Mouse (Mus musculus) liver, adult 2 months (tissue): ENCODE measurements around the gene BC028528. TPM values are rescaled to one million over a fixed set of nuclear protein-coding genes. Genes with fewer than 3 reads are reported as not detected.

Experiments
- DNase-seq: peaks from one replicate; pipeline ENCODE4 v3.0.0-alpha.2; 2011; ENCODE audit warnings: low read depth, low spot score; ENCODE audit errors: extremely low read depth
- H3K27ac ChIP-seq: fragments of 200-500 bp; replicated peaks from 2 replicates; pipeline ENCODE4 v1.5.1; 2012; ENCODE audit warnings: low read depth, mild to moderate bottlenecking, control low read depth, inconsistent platforms, low read length; ENCODE audit not compliant: insufficient read depth
- H3K27me3 ChIP-seq: fragments of 200-500 bp; 2 replicates; pipeline ENCODE4 v1.6.1; 2012; ENCODE audit warnings: mild to moderate bottlenecking, moderate library complexity, low read length, inconsistent platforms; ENCODE audit not compliant: control insufficient read depth, insufficient read depth
- H3K36me3 ChIP-seq: fragments of 200-500 bp; 2 replicates; pipeline ENCODE4 v1.6.1; 2012; ENCODE audit warnings: low read length, inconsistent platforms; ENCODE audit not compliant: control insufficient read depth, insufficient read depth
- H3K4me1 ChIP-seq: fragments of 200-500 bp; 2 replicates; pipeline ENCODE4 v1.6.1; 2011; ENCODE audit warnings: low read length; ENCODE audit not compliant: control insufficient read depth, insufficient read depth
- H3K4me3 ChIP-seq: fragments of 200-500 bp; 2 replicates; pipeline ENCODE4 v1.5.1; 2011; ENCODE audit warnings: low read depth, mild to moderate bottlenecking, control low read depth, low read length, moderate library complexity; ENCODE audit not compliant: insufficient read depth
- H3K79me2 ChIP-seq: fragments of 200-500 bp; 2 replicates; pipeline ENCODE4 v1.6.1; 2012; ENCODE audit warnings: inconsistent platforms, mild to moderate bottlenecking, low read length, moderate library complexity; ENCODE audit not compliant: control insufficient read depth, insufficient read depth
- H3K9ac ChIP-seq: fragments of 200-500 bp; 2 replicates; pipeline ENCODE4 v1.6.1; 2012; ENCODE audit warnings: low read depth, mild to moderate bottlenecking, control low read depth, inconsistent platforms, low read length
- CTCF ChIP-seq: fragments of 200-500 bp; IDR thresholded peaks from 2 replicates; pipeline ENCODE4 v1.5.1; 2011; ENCODE audit warnings: low read depth, low read length, control low read depth
- POLR2A ChIP-seq: fragments of 200-500 bp; IDR thresholded peaks from 2 replicates; pipeline ENCODE4 v1.6.1; 2011; ENCODE audit warnings: low read length, control low read depth; ENCODE audit not compliant: insufficient read depth; ENCODE audit errors: extremely low read depth
- WGBS: fragments of 180-500 bp; shearing (Covaris S2); methylation state at CpG from one replicate; pipeline ENCODE4 v1.1.7; 2018; 5-methylcytosine and 5-hydroxymethylcytosine counted together
- polyA plus RNA-seq: library from polyadenylated mRNA; depleted of rRNA; stranded (reverse); fragments of >200 nt; gene quantifications from 2 replicates; pipeline ENCODE4 v1.2.3, GENCODE M21; 2012
- total RNA-seq: library from RNA; depleted of rRNA; stranded (reverse); fragments of >200 nt; gene quantifications from 2 replicates; pipeline ENCODE4 v1.2.3, GENCODE M21; 2014

The BC028528 gene
- total and polyA plus RNA-seq, 2 experiments = 0.98 to 5.3 TPM

GRCm38 (mm10) chr3:95932566-95932965 lies 40.8 kb upstream of the BC028528 start:
- no peak for DNase-seq

GRCm38 (mm10) chr3:95932157-95932556 lies 40.4 kb upstream of the BC028528 start:
- no peak for DNase-seq
- no peak overlapping the region for H3K4me3 ChIP-seq
- H3K4me1 ChIP-seq = peaks cover 2% of the 10 kb centered on the region
- H3K79me2 ChIP-seq = peaks cover 4% of the 10 kb centered on the region; the same call in 1 of the 2 replicates
- peaks cover 8% of the 10 kb centered on the region for H3K36me3 ChIP-seq
- TF ChIP-seq CTCF = no peak
- no peak for TF ChIP-seq POLR2A
- no peak overlapping the region for H3K27ac ChIP-seq
- no peak overlapping the region for H3K9ac ChIP-seq
- WGBS = 83% methylated on average over 1 of the region's 1 CpGs
- no peaks in the 10 kb centered on the region for H3K27me3 ChIP-seq

More at GRCm38 (mm10) chr3:95932566-95932965, 40.8 kb upstream of the BC028528 start:
- Histone ChIP-seq H3K9ac (no peak overlapping the region), H3K27ac (no peak overlapping the region), H3K4me3 (no peak overlapping the region), H3K36me3 (peaks cover 9% of the 10 kb centered on the region), H3K4me1 (peaks cover 2% of the 10 kb centered on the region), H3K27me3 (no peaks in the 10 kb centered on the region), H3K79me2 (peaks cover 4% of the 10 kb centered on the region; the same call in 1 of the 2 replicates)
- TF ChIP-seq POLR2A = no peak
- no peak for TF ChIP-seq CTCF
- 88% methylated on average over 7 of the region's 7 CpGs for WGBS

GRCm38 (mm10) chr3:95931471-95931870 lies 39.7 kb upstream of the BC028528 start:
- TF ChIP-seq POLR2A (no peak), CTCF (no peak)
- Histone ChIP-seq H3K27ac (no peak overlapping the region), H3K36me3 (peaks cover 6% of the 10 kb centered on the region), H3K79me2 (peaks cover 4% of the 10 kb centered on the region; the same call in 1 of the 2 replicates), H3K4me1 (peaks cover 2% of the 10 kb centered on the region), H3K9ac (no peak overlapping the region), H3K4me3 (no peak overlapping the region), H3K27me3 (no peaks in the 10 kb centered on the region)
- 86% methylated on average over 1 of the region's 1 CpGs for WGBS
- no peak for DNase-seq

GRCm38 (mm10) chr3:95930471-95930789 lies 38.6 kb upstream of the BC028528 start:
- peak; percentile 6 for DNase-seq
- peaks cover 4% of the 10 kb centered on the region; the same call in 1 of the 2 replicates for H3K79me2 ChIP-seq
- peak overlapping the region; percentile 89 for H3K9ac ChIP-seq
- 11% methylated on average over 5 of the region's 5 CpGs for WGBS
- TF ChIP-seq CTCF = no peak
- no peaks in the 10 kb centered on the region for H3K27me3 ChIP-seq
- H3K4me3 ChIP-seq = peak overlapping the region; percentile 91
- H3K4me1 ChIP-seq = peaks cover 2% of the 10 kb centered on the region
- H3K36me3 ChIP-seq = peaks cover 6% of the 10 kb centered on the region
- no peak overlapping the region for H3K27ac ChIP-seq

- WGBS = under 1% methylated on average over 105 of the region's 105 CpGs
- DNase-seq = no peak
Observed at GRCm38 (mm10) chr3:95929581-95930470, 38.0 kb upstream of the BC028528 start.

More at GRCm38 (mm10) chr3:95929581-95930470, 38.0 kb upstream of the BC028528 start:
- Histone ChIP-seq H3K27ac (no peak overlapping the region), H3K36me3 (peaks cover 3% of the 10 kb centered on the region), H3K4me1 (peaks cover 2% of the 10 kb centered on the region), H3K27me3 (no peaks in the 10 kb centered on the region), H3K4me3 (peak overlapping the region; percentile 91), H3K79me2 (peaks cover 4% of the 10 kb centered on the region; the same call in 1 of the 2 replicates), H3K9ac (peak overlapping the region; percentile 89)
- TF ChIP-seq POLR2A (no peak), CTCF (no peak)
